ENCODE assay signal across 12 mouse cellular contexts in genomic region chr4:63073139-63073538, GRCm38 (mm10).
"Had no signal": no experiment of that assay in that cellular context is flagged by ENCODE, and none has a peak within 500 bp of the region (broad histone marks: within the 10 kb centered on the region; RNA-seq: fewer than 3 reads in every experiment).

No protein-coding gene starts in this region.

- ATAC-seq: liver, postnatal 0 days; midbrain, embryonic 13.5 days had no signal

- H3K9ac ChIP-seq: limb, embryonic 12.5 days; liver, embryonic 13.5 days; liver, postnatal 0 days; lung, embryonic 15.5 days; midbrain, embryonic 13.5 days; neural tube, embryonic 15.5 days; stomach, embryonic 15.5 days had no signal

- H3K27me3 ChIP-seq: limb, embryonic 12.5 days; liver, embryonic 13.5 days; lung, embryonic 15.5 days; midbrain, embryonic 13.5 days; neural tube, embryonic 15.5 days; stomach, embryonic 15.5 days had no signal

- H3K36me3 ChIP-seq: liver, embryonic 13.5 days; stomach, embryonic 15.5 days had no signal

- H3K4me3 ChIP-seq: limb, embryonic 12.5 days; liver, embryonic 13.5 days; lung, embryonic 15.5 days; midbrain, embryonic 13.5 days; neural tube, embryonic 15.5 days; stomach, embryonic 15.5 days had no signal

- DNase-seq: kidney, adult 11 months; layer of hippocampus, adult 9-11 months; layer of hippocampus, postnatal 36 days; liver; liver, embryonic 13.5 days; liver, postnatal 0 days; thymus, postnatal 14 days had no signal

- H3K27ac ChIP-seq: limb, embryonic 12.5 days; liver, embryonic 13.5 days; lung, embryonic 15.5 days; midbrain, embryonic 13.5 days; neural tube, embryonic 15.5 days had no signal

- H3K9me3 ChIP-seq: limb, embryonic 12.5 days; liver, embryonic 13.5 days; lung, embryonic 15.5 days; midbrain, embryonic 13.5 days; neural tube, embryonic 15.5 days; stomach, embryonic 15.5 days had no signal

- H3K4me2 ChIP-seq: limb, embryonic 12.5 days; liver, embryonic 13.5 days; lung, embryonic 15.5 days; midbrain, embryonic 13.5 days; neural tube, embryonic 15.5 days; stomach, embryonic 15.5 days had no signal
